Mouse (Mus musculus) induced T-regulatory cell, adult 2 months (primary cell): Measurements from ENCODE around the gene Ambra1.

Experiments
- DNase-seq: peaks from one replicate; pipeline ENCODE4 v3.0.0-alpha.2; 2012; ENCODE audit warnings: low read depth

Gene Ambra1

DNA sequence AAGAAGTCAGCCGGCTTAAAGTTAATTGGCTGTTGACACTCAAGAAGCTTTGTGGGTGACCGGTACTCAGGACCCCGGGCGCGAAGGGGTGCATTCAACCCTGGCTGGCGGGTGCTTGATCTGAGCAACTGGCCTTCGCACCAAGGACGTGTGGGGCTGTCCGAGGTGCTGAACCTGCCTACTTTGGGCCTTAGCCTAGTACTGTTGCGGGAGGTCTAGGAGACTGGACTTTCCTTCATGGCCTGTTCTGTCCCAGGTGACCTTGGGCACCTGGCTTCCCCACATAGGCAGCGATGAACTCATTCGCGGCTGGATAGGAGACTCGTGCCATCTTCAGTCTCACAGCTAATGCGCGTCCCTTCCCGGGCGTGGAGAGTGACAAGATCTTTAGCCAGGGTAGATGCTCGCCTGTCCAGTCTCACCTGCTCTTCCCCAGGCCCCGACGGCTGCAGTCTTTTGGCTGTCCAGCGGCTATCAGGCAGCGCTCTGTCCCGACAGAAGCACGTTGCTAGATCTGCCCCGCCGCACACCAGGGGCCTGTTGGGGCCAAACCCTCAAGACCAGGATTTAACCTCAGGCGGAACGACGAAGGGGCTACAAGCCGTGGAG, 191.4 kb downstream of the Ambra1 start:
- peak; percentile 71 for DNase-seq

DNA sequence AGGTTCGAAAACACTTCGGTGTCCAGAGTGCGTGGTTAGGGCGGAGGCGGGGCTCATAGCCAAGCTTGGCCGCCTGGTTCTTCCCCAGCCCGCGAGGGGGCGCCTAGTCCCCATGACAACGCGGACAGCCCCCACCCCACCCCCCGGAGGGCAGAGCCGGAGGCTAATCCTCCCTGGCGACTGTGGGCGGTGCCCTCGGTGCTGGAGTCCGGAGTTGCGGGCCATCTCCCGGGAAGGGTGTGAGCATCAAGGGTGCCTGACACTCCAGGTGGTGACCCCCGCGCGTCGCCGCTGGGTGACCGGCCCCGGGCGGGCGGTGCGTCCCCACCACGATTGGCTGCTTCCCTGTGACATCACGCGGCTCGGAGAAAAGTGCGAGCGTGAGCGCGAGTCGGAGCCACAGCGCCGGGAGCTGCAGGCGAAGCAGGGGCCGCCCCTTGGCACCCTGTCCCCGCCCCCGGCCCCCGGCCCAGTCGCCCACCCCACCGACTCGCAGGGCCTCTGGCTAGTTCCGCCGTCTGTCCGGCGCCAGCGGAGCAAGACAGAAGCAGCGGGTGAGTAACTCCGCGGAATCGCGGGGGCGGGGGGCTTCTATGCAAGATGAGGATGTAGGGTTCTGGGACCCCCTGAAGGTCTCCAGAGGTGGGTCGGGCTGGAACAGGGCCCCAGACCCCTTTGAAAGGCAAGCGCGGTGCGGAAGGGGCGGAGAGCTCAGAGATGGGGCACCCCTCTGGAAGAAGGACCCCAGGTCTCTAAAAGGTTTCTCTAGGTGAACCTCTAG, 192.0 kb downstream of the Ambra1 start:
- peak; percentile 86 for DNase-seq

DNA sequence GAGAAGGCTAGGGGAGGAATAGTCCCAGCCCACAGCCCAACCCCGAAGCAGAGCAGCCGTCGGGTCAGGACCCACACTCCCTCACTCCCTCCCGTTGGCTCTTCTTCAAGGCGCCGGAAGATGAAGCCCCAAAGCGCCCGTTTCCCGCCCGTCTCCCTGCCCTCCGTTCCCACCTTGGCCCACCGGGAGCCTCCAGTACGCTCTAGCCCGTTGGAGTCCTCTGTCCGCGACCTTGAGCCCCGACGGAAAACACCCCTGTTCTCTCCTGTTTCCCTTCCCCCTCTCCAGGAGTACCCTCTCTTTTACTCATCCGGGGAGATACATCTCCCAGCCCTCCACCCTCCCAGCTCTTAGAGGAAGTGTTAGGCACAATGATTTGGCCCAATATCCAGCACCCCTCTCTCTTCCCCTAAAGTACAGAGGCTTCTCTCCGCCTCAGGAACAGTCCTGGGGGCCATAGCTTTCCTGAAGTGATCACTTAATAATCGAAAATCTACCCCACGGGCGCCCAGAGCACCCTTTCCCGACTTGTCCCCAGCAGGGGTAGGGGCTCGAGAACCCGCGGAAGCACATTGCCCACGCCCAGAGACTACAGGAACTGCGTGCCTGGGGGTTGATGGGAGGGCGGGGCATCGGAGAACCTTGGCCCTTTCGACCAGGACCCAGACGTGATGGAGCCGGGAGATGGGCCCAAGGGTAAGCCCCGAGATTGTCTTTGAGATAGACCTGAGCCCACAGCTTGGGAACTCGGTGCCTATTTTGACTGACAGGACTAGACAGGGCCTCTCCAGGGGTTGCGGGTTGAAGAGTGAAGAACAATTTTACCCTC, 192.9 kb downstream of the Ambra1 start:
- peak; percentile 77 for DNase-seq

DNA sequence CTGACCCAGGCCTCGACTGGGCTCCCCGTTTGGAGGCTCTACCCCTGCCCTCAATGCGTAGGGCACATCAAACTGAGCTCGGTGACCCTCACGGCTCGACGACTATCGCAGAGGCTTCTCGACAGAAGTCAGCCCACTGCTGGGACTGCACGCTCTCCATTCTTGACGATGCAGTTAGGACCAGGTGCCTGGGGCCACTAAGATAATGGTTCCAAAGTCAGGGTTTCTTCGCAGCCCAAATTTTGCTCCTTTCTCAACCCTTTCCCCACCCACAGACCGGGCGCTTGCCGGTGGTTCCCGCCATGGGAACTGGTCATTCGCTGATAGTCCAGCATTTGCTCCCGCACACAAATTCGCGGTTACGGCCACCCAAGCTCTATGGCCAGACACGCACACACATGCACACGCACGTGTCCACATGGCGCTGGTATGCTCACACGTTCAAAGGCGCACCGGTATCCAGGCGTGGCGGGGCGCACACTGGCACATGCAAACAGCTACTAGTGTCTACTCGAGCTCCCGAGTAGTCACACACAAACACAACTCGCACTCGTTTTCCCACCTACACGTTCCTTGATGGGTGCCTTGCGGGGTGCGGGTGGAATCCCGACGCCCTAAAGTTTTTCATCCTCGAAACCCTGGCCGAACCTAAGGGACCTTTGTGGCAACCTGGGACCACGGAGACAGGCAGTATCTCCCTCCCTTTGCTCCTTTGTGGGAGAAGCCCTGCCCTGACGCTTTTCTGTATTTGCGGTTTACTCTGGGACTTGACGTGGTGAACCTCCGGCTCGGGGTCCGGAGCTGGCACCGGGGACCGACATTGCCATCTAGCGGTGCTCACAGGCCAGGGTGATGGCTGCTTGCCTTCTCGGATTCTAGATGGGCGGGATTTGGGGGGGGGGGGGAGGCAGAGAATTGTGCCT, 193.7 kb downstream of the Ambra1 start:
- peak; percentile 89 for DNase-seq

DNA sequence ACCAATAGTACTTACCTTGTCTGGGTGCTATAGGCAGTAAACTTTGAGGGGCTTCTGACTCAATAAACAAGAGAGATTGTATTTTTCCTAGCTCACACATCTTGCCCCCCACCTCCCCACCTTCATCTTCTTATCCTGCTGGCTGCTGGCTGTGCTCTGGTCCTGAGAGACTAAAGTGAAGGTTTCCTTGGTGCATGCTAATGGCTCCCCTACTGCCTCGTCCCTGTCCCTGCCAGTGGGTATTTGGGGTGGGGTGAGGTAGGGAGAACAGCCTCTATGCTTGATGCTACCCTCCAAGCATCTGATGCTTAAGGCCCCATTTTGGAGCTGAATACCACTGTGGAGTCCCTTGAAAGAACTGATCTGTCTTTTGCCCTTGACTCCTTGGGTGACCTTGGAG, 194.8 kb downstream of the Ambra1 start:
- no peak for DNase-seq

DNA sequence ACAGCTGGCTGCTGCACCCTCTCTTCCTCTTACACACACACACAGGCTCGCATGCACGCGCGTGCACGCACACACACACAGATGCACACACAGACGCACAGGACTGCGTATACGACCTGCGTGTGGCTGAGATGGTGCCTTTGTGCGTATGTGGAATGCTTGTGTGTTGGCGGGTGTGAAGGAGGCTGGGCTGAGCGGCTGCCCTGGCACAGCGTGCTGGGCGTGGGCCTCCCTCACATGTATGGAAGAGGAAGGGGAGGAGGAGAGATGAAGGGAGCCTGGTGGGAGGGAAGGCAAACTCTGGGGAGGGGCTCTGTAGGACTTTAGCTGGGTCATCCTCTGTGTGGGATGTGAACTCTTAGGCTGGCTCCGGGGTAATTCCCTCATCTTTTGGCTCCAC, 195.5 kb downstream of the Ambra1 start:
- DNase-seq: no peak

DNA sequence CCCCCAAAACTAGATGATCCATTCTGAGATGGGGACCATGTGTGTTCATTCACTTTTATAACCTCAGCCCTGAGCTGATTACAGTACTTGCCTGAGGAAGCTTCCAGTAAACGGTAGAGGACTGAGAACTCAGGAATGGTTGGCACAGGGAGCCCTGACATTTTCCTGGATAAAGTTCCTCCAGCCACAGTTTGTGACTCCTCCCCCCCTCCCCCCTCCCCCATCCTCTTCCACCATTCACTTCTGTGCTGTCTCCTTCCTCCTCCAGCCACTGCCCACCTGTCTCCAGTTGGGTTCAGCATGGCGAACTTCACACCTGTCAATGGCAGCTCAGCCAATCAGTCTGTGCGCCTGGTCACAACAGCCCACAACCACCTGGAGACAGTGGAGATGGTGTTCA, 197.0 kb downstream of the Ambra1 start, which contains the start of gene Chrm4:
Gene Chrm4 (plus strand): TSS at position 301 of the 400 bp plus-strand sequence.
- DNase-seq: no peak

DNA sequence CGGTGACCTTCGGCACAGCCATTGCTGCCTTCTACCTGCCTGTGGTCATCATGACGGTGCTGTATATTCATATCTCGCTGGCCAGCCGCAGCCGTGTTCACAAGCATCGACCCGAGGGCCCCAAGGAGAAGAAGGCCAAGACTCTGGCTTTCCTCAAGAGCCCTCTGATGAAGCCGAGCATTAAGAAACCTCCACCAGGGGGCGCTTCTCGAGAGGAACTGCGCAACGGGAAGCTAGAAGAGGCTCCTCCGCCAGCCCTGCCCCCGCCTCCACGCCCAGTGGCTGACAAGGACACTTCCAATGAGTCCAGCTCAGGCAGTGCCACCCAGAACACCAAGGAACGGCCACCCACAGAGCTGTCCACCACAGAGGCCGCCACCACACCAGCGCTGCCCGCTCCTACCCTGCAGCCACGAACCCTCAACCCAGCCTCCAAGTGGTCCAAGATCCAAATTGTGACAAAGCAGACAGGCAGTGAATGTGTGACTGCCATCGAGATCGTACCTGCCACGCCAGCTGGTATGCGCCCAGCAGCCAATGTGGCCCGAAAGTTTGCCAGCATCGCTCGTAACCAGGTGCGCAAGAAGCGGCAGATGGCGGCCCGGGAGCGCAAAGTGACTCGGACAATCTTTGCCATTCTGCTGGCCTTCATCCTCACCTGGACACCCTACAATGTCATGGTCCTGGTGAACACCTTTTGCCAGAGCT, 198.0 kb downstream of the Ambra1 start:
- peak; percentile 90 for DNase-seq

DNA sequence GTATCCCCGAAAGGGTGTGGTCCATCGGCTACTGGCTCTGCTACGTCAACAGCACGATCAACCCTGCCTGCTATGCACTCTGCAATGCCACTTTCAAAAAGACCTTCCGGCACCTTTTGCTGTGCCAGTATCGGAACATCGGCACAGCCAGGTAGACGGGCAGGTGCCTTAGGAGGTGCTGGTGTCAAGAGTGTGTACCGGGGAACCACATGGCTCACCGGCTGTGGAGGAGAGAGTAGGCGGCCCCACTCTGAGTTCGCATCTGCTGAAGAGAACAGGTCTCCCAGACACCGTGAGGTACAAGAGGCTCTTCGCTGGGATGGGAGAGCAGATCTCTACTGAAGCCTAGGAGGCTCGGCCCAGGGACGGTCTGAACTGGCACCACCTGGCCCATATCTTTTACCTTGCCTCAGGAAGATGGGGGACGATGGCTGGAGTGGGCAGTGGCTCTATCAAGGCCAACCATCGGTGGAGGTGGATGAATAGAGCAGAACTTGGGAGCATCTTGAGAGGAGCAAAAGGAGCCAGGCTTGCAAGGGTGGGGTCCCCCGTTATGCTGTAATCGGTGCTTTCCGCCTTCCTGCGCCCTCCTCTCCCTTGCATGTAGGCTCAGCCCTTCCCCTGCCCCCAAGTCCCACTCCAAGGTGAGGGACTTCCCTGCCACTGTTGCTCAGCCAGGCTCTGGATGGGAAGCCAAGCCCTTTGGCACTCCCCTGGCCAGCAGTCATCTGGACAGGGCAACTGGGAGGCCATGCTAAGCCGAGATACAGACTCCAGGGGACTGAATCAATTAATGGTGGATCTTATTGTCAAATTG, 198.8 kb downstream of the Ambra1 start:
- DNase-seq: peak; percentile 31

DNA sequence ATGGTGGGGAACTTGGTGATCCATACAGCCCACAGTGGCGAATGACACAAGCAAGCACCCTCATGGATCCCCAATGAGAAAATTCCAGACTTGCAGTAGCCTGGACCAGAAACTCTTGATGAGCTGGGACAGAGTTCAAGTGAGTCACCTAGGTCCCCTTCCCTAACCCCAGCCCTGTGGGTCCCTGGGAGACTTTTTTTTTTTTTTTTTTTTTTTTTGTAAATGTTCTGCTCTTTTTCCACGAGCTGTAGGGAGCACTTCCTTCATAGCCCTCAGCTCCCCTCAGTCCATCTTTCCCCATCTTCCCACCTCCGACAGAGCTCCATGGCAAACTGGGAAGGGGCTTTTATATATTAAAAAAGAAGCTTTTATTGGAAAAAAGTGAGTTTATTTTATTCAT, 199.5 kb downstream of the Ambra1 start:
- no peak for DNase-seq

DNA sequence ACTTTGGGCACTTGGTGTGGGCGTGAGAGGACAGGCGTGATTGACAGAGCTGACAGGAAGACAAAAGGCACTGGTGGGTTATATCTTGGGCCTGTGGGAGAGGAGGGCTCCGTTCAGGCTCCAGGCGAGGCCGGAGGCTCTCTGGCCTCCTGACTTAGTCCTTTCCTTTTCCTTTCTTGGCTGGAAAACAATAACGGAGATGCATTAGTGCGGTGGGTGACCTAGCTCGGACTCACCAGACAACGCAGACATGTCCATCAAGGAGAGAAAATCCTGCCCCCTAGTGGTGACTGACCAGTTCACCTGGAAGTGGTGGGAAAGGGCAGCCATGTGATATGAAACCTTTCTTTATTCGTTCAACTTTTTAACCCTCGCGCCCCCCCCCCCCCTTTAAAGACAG, 200.0 kb downstream of the Ambra1 start:
- peak; percentile 72 for DNase-seq

DNA sequence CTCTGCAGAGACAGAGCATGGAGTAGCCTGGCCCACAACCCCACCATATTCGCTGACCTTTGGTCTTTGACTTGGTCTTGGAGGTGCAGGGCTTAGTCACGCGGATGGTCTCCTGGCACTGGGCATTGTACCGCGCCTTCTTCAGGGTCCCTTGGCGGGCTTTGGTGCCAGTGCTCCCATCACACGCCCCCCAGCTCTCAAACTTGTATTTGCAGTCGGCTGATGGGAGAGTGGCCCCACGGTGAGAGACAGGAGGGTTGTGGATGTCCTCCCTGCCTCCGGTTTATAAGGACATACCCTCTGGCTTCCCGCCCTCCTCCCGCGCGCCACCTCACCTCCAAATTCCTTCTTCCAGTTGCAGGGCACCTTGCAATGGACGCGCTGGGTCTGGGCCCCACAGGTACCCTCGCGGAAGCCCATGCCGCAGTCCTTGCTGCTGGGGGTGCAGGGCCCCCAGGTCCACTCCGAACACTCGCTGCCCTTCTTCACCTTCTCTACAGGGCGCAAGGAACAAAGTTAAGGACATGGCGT, 200.9 kb downstream of the Ambra1 start:
- DNase-seq: no peak

DNA sequence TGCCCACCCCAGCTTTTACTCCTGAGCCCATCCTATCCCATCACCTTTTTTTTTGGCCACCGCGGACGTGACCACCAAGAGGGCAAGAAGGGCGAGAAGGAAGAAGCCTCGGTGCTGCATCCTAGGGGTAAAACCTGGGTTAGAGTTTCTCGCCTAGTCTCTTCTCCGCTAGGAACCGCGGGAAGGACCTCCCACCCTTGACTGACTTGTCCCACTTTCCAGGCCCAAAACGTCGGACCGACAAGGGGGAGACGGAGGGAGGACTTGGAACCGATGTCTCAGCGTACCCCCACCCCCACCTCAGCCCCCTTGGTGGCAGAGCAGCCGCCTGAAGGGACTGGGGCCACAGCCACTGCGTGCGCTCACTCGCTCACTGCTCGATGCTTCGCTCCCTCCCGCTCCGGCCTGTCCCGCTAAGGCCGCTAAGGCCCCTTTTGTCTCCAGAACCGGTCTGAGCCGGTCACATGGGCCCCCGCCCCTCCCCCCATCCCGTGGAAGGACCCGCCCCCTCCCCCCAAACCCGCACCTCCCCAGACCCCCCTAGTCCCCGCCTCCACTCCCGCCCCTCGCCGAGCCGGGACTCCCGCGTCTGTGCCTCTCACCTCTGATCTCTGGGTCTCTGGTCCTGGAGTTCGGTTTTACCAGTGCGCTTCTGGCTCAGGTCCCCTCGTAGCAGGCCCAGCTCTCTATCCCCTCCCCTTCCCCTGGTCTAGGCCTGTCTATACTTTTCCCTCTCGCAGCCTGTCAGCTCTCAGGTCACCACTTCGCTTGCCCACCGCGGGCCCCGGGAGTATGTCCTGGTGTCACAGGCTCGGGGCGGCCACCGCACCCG, 201.6 kb downstream of the Ambra1 start:
- peak; percentile 55 for DNase-seq

DNA sequence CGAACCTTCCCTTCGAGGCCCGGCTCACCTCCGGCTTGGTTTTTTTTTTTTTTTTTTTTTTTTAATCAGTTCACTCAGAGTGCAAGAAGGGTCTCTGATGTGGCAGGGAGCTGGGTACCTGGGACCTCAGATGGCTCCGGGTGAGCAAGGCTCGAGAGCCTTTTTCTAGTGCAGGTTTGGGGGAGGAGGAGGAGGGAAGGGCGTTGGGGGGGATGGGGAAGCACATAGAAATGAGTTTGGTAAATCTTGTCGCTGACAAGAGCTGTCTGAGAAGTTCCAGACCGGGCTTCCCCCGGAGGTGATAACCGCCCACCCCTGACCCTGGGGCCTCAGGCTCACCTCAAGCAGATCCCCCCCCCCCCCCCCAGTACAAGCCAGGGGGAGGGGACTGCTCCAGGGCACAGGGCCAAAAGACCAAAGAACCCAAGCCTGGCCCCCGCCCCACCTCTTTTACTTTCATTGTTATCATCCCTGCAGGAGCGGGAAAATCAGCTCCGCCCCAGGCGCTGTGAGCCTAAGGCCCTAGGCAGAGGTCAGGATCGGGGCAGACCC, 202.3 kb downstream of the Ambra1 start, which contains the start of gene Mdk:
Gene Mdk (minus strand): TSS at position 138 of the 552 bp plus-strand sequence.
- peak; percentile 64 for DNase-seq

DNA sequence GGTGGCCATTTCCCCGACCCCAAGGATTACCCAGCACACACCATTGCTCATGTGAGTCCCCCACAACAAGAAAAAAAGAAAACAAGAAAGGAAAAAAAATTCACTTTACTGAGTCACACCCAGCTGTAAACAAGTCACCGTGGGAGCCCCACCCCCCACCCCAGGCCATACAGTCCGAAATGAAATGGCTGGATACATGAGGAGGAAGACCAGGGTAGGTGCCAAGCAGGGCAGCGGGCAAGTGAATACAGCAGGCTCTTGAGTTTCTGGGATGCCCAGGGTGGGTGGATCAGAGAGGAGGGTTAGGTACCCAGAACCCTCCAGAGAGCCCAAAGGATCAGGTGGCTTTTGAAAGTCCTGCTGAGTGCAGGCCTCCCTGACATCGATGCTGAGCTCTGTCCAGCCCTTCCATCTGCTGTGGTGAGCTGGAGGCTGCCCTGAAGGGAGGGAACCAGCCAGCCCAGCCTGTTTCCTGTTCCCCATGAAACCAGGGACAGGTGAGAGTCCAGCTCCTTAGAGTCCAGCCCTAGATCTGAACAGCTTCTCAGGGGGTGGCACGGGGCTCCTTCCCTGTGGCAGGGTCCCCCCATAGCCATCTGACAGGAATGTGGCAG, 202.9 kb downstream of the Ambra1 start:
- DNase-seq: no peak

DNA sequence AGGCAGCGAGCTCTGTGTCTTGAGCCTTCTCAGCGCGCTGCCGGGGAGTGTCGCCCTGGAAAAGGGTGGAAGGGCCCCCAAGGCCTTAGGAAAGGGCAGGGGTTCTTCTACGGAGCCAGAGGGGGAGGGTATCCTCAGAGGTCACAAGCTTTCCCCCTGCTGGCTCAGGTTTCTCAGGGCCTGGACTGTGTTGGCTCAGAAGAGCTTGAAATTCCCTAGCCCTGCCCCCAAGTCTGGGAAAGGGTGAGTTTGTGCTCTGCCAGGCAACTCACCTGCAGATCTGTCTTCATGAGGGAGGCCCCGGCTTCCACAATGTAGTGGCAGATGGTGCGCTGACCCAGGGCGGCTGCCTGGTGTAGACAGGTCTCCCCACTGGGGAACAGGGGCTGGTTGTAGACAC, 203.5 kb downstream of the Ambra1 start:
- DNase-seq: no peak

DNA sequence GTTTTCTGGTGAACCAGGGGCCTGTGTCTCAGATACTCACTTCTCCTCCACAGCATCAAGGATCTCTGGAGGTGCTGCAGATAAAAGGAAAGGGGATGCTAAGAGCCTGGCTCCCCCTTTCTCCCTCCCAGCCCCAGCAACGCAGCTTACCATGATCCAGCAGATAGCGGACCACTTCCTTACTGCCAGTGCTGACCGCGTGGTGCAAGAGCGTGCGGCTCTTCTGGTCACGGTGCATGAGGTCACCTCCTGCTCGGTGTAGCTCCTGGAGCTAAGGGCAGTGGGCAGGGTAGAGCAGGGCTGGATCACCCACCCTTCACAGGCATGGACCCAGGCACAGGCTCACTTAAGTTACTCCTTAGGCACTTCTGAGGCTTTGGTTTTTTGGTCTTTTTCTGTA, 204.1 kb downstream of the Ambra1 start:
- DNase-seq: no peak
